Mouse (Mus musculus): ENCODE data around the gene Nabp1.
A peak's percentile ranks its signal among the peaks of the same experiment; 100 is the strongest.

Nabp1 gene

GRCm38 (mm10) chr1:51478262-51479026 lies at the start of gene Nabp1:
Gene Nabp1 (minus strand): TSS chr1:51478425.
- DNase-seq = peak; percentile 100

DNA sequence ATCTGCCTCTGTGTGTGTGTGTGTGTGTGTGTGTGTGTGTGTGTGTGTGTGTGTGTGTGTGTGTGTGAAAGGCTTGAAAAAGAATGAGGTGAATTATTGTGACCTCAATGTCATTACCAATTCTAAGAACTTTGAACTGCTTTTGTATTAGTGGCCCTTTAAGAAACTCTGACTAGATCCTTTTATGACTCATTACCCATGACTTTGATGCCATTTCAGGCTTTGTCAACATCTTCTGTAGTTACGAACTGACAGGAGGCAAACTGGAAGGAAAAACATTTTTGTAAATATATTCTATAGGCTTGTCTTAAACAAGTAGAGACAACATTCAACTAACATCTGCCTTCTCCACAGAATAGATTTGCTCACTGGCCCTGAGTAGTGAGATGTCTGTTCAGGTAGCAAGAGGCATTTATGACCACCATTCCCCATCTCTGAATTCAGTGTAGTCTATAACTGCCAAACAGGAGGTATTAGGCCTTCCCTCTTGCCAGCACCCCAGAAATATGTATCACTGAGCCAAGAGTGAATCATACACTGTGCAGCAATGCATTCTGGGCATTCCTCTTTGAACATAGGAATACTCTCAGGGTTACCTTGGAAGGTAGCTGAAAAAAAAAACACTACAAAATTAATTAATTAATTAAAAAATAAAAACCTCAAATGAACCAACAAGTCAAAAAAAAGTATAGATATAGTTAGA lies 47.5 kb upstream of the Nabp1 start:
- DNase-seq = no peak

- DNase-seq = no peak
Observed at GRCm38 (mm10) chr1:51521651-51522050, 43.4 kb upstream of the Nabp1 start.

GRCm38 (mm10) chr1:51520246-51520780 lies 42.1 kb upstream of the Nabp1 start:
- no peak for DNase-seq

DNA sequence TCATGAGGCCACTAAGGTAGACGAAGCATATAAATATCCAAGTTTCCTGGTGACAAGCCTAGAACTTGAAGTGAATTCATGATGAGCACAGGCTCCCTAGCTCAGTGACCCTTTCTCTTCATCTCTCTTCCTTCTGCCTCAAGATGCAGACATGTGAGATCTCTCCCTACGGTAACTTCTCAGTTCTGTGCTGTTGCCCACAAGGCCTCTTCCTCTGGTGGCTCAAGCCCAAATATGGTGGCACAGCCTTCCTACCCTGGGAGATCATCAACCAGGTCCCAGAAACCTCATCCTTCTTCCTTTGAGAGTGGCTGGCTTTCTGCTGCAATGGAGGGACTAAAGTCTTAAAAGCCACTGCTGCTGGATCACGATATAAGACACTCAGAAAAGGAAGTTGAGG lies 40.9 kb upstream of the Nabp1 start:
- no peak for DNase-seq

GRCm38 (mm10) chr1:51515625-51516024 lies 37.4 kb upstream of the Nabp1 start:
- DNase-seq = no peak

DNA sequence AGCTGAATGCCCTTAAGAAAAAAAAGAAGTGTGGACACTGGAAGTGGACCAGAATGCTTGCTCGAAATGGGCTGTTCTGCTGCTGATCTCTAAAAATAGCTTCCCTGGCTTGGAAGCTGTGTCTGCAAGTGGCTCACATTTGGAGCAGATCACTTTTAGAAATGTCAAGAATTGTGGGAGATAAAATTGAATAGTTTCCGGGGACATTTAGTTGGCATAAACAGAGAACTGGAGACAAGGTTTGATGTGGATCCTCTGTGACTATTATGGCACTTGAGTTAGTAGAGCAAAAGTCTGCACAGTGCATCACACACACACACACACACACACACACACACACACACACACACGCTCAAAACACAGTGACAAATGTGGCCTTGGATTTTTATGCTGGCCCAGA lies 36.8 kb upstream of the Nabp1 start:
- DNase-seq = no peak

GRCm38 (mm10) chr1:51514379-51514778 lies 36.2 kb upstream of the Nabp1 start:
- DNase-seq = no peak

DNA sequence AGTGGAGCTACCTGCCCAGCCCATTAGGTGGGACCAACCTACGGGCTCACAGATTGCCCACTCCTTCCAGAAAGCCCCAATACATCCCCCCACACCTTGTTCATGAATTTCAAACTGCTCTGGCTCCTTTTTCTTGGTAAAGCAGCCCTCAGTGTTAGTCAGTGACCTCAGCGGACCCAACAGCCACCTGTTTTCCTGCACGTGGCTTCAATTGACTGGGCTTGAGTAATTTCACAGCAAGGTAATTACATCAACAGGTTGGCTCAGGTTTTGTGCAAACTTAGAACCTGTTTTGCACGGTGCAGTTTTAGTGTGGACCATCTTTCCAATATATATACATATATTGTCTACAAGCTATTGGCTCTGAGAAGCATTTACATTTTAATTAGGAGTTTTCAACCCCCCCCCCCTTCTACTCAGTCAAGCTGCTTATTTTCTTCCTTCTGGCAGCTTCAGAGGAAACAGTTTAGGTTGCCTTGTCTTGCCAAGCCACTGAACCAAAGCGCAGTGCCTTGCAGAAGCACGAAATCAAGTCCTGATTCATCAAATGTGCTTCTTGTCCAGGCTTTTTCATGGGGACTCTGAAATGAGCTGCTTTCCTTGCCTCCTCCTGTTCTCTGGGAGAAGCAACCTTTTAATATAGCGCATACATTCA lies 35.0 kb upstream of the Nabp1 start:
- DNase-seq = no peak

GRCm38 (mm10) chr1:51512326-51512725 lies 34.1 kb upstream of the Nabp1 start:
- DNase-seq = no peak

GRCm38 (mm10) chr1:51509776-51510175 lies 31.6 kb upstream of the Nabp1 start:
- DNase-seq = no peak

- peak; percentile 44 for DNase-seq
Observed at GRCm38 (mm10) chr1:51509083-51509482, 30.9 kb upstream of the Nabp1 start.

DNA sequence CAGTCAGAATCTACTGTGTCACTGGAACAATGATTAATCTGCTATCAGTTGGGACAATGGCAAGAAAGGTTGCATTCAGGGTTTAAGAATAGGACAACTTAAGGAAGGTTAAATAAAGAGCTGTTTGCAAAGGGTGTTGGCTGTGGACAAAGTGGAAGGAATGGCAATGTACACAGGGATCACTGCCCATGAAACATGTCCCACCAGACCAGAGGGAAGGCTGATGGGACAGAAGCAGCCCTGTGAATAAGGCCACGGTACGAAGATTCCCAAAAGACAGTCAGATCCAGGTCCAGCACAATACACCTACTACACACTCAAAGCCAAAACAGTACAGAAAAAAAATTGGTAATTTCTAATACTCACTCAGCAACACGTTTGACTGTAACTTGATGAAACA lies 30.3 kb upstream of the Nabp1 start:
- no peak for DNase-seq

GRCm38 (mm10) chr1:51507436-51507835 lies 29.2 kb upstream of the Nabp1 start:
- no peak for DNase-seq

DNA sequence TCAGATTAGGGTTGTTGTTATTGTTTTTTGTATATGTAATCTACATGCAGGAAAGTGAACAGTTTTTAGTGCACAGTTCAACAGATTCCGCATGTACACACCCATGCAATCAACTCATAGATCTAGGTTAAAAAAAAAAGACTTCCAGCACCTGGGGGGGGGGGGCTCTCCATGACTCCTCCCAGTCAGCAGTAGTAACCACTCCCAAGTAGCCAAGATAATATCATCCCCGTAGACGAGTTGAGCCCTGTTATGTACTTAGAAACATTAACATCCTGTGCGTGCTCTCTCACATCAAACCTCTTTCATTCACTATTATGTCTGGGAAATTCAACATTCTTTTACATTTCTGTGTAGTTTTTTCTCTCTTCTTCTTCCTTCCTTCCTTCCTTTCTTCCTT lies 28.0 kb upstream of the Nabp1 start:
- no peak for DNase-seq

GRCm38 (mm10) chr1:51505632-51506031 lies 27.4 kb upstream of the Nabp1 start:
- DNase-seq = no peak

DNA sequence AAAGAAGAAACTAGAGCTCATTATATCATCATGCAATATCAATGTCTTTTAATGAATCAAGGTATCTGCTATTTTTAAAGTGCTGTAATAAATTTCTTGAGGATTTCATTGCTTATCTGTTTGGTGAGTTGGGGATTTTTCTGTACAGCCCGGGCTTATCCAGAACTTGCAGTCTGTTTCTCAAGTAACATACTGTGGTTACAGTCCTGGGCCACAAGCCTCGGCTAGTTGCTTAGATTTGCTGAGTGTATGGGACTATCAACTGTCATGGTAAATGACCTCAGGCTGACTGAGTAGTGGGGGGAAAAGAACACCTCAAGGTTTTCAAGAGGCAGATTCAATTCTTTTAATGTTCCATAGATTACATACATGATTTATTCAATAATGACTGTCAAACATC lies 24.8 kb upstream of the Nabp1 start:
- no peak for DNase-seq

- no peak for DNase-seq
Observed at GRCm38 (mm10) chr1:51502353-51502752, 24.1 kb upstream of the Nabp1 start.

- DNase-seq = no peak
Observed at GRCm38 (mm10) chr1:51501251-51501650, 23.0 kb upstream of the Nabp1 start.

GRCm38 (mm10) chr1:51498601-51499098 lies 20.4 kb upstream of the Nabp1 start:
- no peak for DNase-seq

- no peak for DNase-seq
Observed at GRCm38 (mm10) chr1:51496163-51496562, 17.9 kb upstream of the Nabp1 start.

GRCm38 (mm10) chr1:51493592-51494307 lies 15.5 kb upstream of the Nabp1 start:
- no peak for DNase-seq

- DNase-seq = no peak
Observed at GRCm38 (mm10) chr1:51486291-51486690, 8.1 kb upstream of the Nabp1 start.
